Mouse (Mus musculus): ENCODE data around the gene Pofut2. TPM values are rescaled to one million over a fixed set of nuclear protein-coding genes. Genes with fewer than 3 reads are reported as not detected.

Pofut2 gene
- total RNA-seq, 1 experiment from 2014 or later = 21.3 TPM

GRCm38 (mm10) chr10:77290624-77291366, 31.8 kb downstream of the Pofut2 start:
- peak in 1 of 2 experiments; percentile 38; a peak in 2 of 4 replicates for ATAC-seq (replicated peaks in 1 of 2; ENCODE audit: insufficient read depth in 1 of 2, low FRiP score in 2 of 2, low TSS enrichment in 1 of 2, low read depth in 1 of 2, poor library complexity in 2 of 2, severe bottlenecking in 2 of 2)

GRCm38 (mm10) chr10:77294691-77295090, 35.7 kb downstream of the Pofut2 start:
- no peak for ATAC-seq (replicated peaks in 1 of 2; ENCODE audit: insufficient read depth in 1 of 2, low FRiP score in 2 of 2, low TSS enrichment in 1 of 2, low read depth in 1 of 2, poor library complexity in 2 of 2, severe bottlenecking in 2 of 2)

GRCm38 (mm10) chr10:77298621-77299020, 39.6 kb downstream of the Pofut2 start:
- ATAC-seq (replicated peaks in 1 of 2; ENCODE audit: insufficient read depth in 1 of 2, low FRiP score in 2 of 2, low TSS enrichment in 1 of 2, low read depth in 1 of 2, poor library complexity in 2 of 2, severe bottlenecking in 2 of 2) = no peak

- ATAC-seq (replicated peaks in 1 of 2; ENCODE audit: insufficient read depth in 1 of 2, low FRiP score in 2 of 2, low TSS enrichment in 1 of 2, low read depth in 1 of 2, poor library complexity in 2 of 2, severe bottlenecking in 2 of 2) = no peak
Observed at GRCm38 (mm10) chr10:77299194-77299593, 40.2 kb downstream of the Pofut2 start.

GRCm38 (mm10) chr10:77300237-77300933, 41.4 kb downstream of the Pofut2 start:
- no peak for ATAC-seq (replicated peaks in 1 of 2; ENCODE audit: insufficient read depth in 1 of 2, low FRiP score in 2 of 2, low TSS enrichment in 1 of 2, low read depth in 1 of 2, poor library complexity in 2 of 2, severe bottlenecking in 2 of 2)

GRCm38 (mm10) chr10:77300934-77301297, 41.9 kb downstream of the Pofut2 start:
- ATAC-seq (replicated peaks in 1 of 2; ENCODE audit: insufficient read depth in 1 of 2, low FRiP score in 2 of 2, low TSS enrichment in 1 of 2, low read depth in 1 of 2, poor library complexity in 2 of 2, severe bottlenecking in 2 of 2) = no peak

- ATAC-seq (replicated peaks in 1 of 2; ENCODE audit: insufficient read depth in 1 of 2, low FRiP score in 2 of 2, low TSS enrichment in 1 of 2, low read depth in 1 of 2, poor library complexity in 2 of 2, severe bottlenecking in 2 of 2) = no peak
Observed at GRCm38 (mm10) chr10:77304362-77304761, 45.3 kb downstream of the Pofut2 start.

GRCm38 (mm10) chr10:77304840-77305533, 46.0 kb downstream of the Pofut2 start:
- ATAC-seq (replicated peaks in 1 of 2; ENCODE audit: insufficient read depth in 1 of 2, low FRiP score in 2 of 2, low TSS enrichment in 1 of 2, low read depth in 1 of 2, poor library complexity in 2 of 2, severe bottlenecking in 2 of 2) = no peak

- ATAC-seq (replicated peaks in 1 of 2; ENCODE audit: insufficient read depth in 1 of 2, low FRiP score in 2 of 2, low TSS enrichment in 1 of 2, low read depth in 1 of 2, poor library complexity in 2 of 2, severe bottlenecking in 2 of 2) = no peak
Observed at GRCm38 (mm10) chr10:77305766-77306165, 46.7 kb downstream of the Pofut2 start.

- ATAC-seq (replicated peaks in 1 of 2; ENCODE audit: insufficient read depth in 1 of 2, low FRiP score in 2 of 2, low TSS enrichment in 1 of 2, low read depth in 1 of 2, poor library complexity in 2 of 2, severe bottlenecking in 2 of 2) = no peak
Observed at GRCm38 (mm10) chr10:77308978-77309377, 50.0 kb downstream of the Pofut2 start.

GRCm38 (mm10) chr10:77314711-77315266, 55.8 kb downstream of the Pofut2 start:
- ATAC-seq (replicated peaks in 1 of 2; ENCODE audit: insufficient read depth in 1 of 2, low FRiP score in 2 of 2, low TSS enrichment in 1 of 2, low read depth in 1 of 2, poor library complexity in 2 of 2, severe bottlenecking in 2 of 2) = peak; percentile 39 to 46; a peak in 1 of 4 replicates

GRCm38 (mm10) chr10:77315682-77316081, 56.7 kb downstream of the Pofut2 start:
- ATAC-seq (replicated peaks in 1 of 2; ENCODE audit: insufficient read depth in 1 of 2, low FRiP score in 2 of 2, low TSS enrichment in 1 of 2, low read depth in 1 of 2, poor library complexity in 2 of 2, severe bottlenecking in 2 of 2) = no peak

Other genes starting within 250 kb of the Pofut2 start
- 16.4 and 35.5 TPM in 2 replicates for gene Slc19a1, start 227.0 kb upstream of the Pofut2 start, total RNA-seq (2017)
- gene Col18a1, start 92.7 kb upstream of the Pofut2 start, total RNA-seq (2017) = 0.31 and 1.5 TPM in 2 replicates
- 4.4 and 8.9 TPM in 2 replicates for gene Adarb1, start 159.1 kb downstream of the Pofut2 start, total RNA-seq (2017)